Mouse (Mus musculus): Measurements from ENCODE around the gene Abhd12.

- TF ChIP-seq GATA1 (IDR thresholded peaks at IDR 0.05; ENCODE audit: low read length) (no peak), TAL1 (IDR thresholded peaks at IDR 0.05; ENCODE audit: low read length) (no peak)
Observed at GRCm38 (mm10) chr2:150835975-150836374, 68.6 kb downstream of the Abhd12 start.
